Mouse (Mus musculus): ENCODE data around the gene N4bp2l2. TPM values are rescaled to one million over a fixed set of nuclear protein-coding genes. Genes with fewer than 3 reads are reported as not detected.

Gene N4bp2l2
- polyA plus RNA-seq, 1 experiment from 2014 or later: 44.2 TPM

GRCm38 (mm10) chr5:150583622-150584336 lies 82.2 kb downstream of the N4bp2l2 start:
- H3K27ac ChIP-seq (ENCODE audit: low read depth, low read length): no peak overlapping the region
- 56% methylated on average over 5 of the region's 5 CpGs for WGBS

GRCm38 (mm10) chr5:150583181-150583580 lies 82.8 kb downstream of the N4bp2l2 start:
- WGBS: 87% methylated on average over 5 of the region's 5 CpGs
- no peak overlapping the region for H3K4me3 ChIP-seq (ENCODE audit: low read length)
- no peak overlapping the region for H3K4me2 ChIP-seq (replicated peaks; ENCODE audit: low read depth, low read length)
- no peak overlapping the region for H3K27ac ChIP-seq (ENCODE audit: low read depth, low read length)
- H3K27me3 ChIP-seq (ENCODE audit: control insufficient read depth, insufficient read depth, low read length): no peaks in the 10 kb centered on the region
- no peak overlapping the region for H3K9ac ChIP-seq (ENCODE audit: low read depth, low read length)
- ATAC-seq (ENCODE audit: low FRiP score, low TSS enrichment): no peak
- H3K36me3 ChIP-seq (ENCODE audit: control insufficient read depth, insufficient read depth, low read length): no peaks in the 10 kb centered on the region
- H3K9me3 ChIP-seq (ENCODE audit: control insufficient read depth, low read length): no peaks in the 10 kb centered on the region
- peaks cover 5% of the 10 kb centered on the region; the same call in 1 of the 2 replicates for H3K4me1 ChIP-seq (ENCODE audit: control insufficient read depth, insufficient read depth, low read length)

More at GRCm38 (mm10) chr5:150583622-150584336, 82.2 kb downstream of the N4bp2l2 start:
- peak; percentile 48; the same call in 1 of the 2 replicates for ATAC-seq (ENCODE audit: low FRiP score, low TSS enrichment)
- Histone ChIP-seq H3K27me3 (ENCODE audit: control insufficient read depth, insufficient read depth, low read length) (no peaks in the 10 kb centered on the region), H3K9ac (ENCODE audit: low read depth, low read length) (no peak overlapping the region), H3K4me2 (replicated peaks; ENCODE audit: low read depth, low read length) (no peak overlapping the region), H3K9me3 (ENCODE audit: control insufficient read depth, low read length) (no peaks in the 10 kb centered on the region), H3K4me3 (ENCODE audit: low read length) (no peak overlapping the region), H3K36me3 (ENCODE audit: control insufficient read depth, insufficient read depth, low read length) (no peaks in the 10 kb centered on the region), H3K4me1 (ENCODE audit: control insufficient read depth, insufficient read depth, low read length) (peaks cover 5% of the 10 kb centered on the region; the same call in 1 of the 2 replicates)

GRCm38 (mm10) chr5:150581180-150581579 lies 84.8 kb downstream of the N4bp2l2 start:
- Histone ChIP-seq H3K4me1 (ENCODE audit: control insufficient read depth, insufficient read depth, low read length) (peaks cover 5% of the 10 kb centered on the region; the same call in 1 of the 2 replicates), H3K36me3 (ENCODE audit: control insufficient read depth, insufficient read depth, low read length) (no peaks in the 10 kb centered on the region), H3K9ac (ENCODE audit: low read depth, low read length) (no peak overlapping the region), H3K27me3 (ENCODE audit: control insufficient read depth, insufficient read depth, low read length) (no peaks in the 10 kb centered on the region), H3K27ac (ENCODE audit: low read depth, low read length) (no peak overlapping the region), H3K4me3 (ENCODE audit: low read length) (no peak overlapping the region), H3K9me3 (ENCODE audit: control insufficient read depth, low read length) (no peaks in the 10 kb centered on the region), H3K4me2 (replicated peaks; ENCODE audit: low read depth, low read length) (no peak overlapping the region)
- no peak for ATAC-seq (ENCODE audit: low FRiP score, low TSS enrichment)
- 77% methylated on average over 6 of the region's 6 CpGs for WGBS

GRCm38 (mm10) chr5:150578613-150579171 lies 87.3 kb downstream of the N4bp2l2 start:
- 0 out of 2 replicates have a peak, but pooled peaks have one; percentile 58 for ATAC-seq (ENCODE audit: low FRiP score, low TSS enrichment)
- Histone ChIP-seq H3K4me2 (replicated peaks; ENCODE audit: low read depth, low read length) (no peak overlapping the region), H3K36me3 (ENCODE audit: control insufficient read depth, insufficient read depth, low read length) (no peaks in the 10 kb centered on the region), H3K9ac (ENCODE audit: low read depth, low read length) (no peak overlapping the region), H3K9me3 (ENCODE audit: control insufficient read depth, low read length) (no peaks in the 10 kb centered on the region), H3K4me3 (ENCODE audit: low read length) (no peak overlapping the region), H3K27me3 (ENCODE audit: control insufficient read depth, insufficient read depth, low read length) (no peaks in the 10 kb centered on the region), H3K27ac (ENCODE audit: low read depth, low read length) (no peak overlapping the region), H3K4me1 (ENCODE audit: control insufficient read depth, insufficient read depth, low read length) (peaks cover under 1% of the 10 kb centered on the region; the same call in 1 of the 2 replicates)
- WGBS: 39% methylated on average over 6 of the region's 6 CpGs

GRCm38 (mm10) chr5:150576832-150577231 lies 89.2 kb downstream of the N4bp2l2 start:
- Histone ChIP-seq H3K27me3 (ENCODE audit: control insufficient read depth, insufficient read depth, low read length) (no peaks in the 10 kb centered on the region), H3K4me2 (replicated peaks; ENCODE audit: low read depth, low read length) (no peak overlapping the region), H3K9ac (ENCODE audit: low read depth, low read length) (no peak overlapping the region), H3K27ac (ENCODE audit: low read depth, low read length) (no peak overlapping the region), H3K36me3 (ENCODE audit: control insufficient read depth, insufficient read depth, low read length) (no peaks in the 10 kb centered on the region), H3K4me1 (ENCODE audit: control insufficient read depth, insufficient read depth, low read length) (no peaks in the 10 kb centered on the region), H3K9me3 (ENCODE audit: control insufficient read depth, low read length) (no peaks in the 10 kb centered on the region), H3K4me3 (ENCODE audit: low read length) (no peak overlapping the region)
- no peak for ATAC-seq (ENCODE audit: low FRiP score, low TSS enrichment)
- 61% methylated on average over 11 of the region's 11 CpGs for WGBS

- Histone ChIP-seq H3K4me2 (replicated peaks; ENCODE audit: low read depth, low read length) (no peak overlapping the region), H3K9me3 (ENCODE audit: control insufficient read depth, low read length) (no peaks in the 10 kb centered on the region), H3K36me3 (ENCODE audit: control insufficient read depth, insufficient read depth, low read length) (peaks cover 5% of the 10 kb centered on the region; the same call in 1 of the 2 replicates), H3K4me1 (ENCODE audit: control insufficient read depth, insufficient read depth, low read length) (no peaks in the 10 kb centered on the region), H3K9ac (ENCODE audit: low read depth, low read length) (no peak overlapping the region), H3K27ac (ENCODE audit: low read depth, low read length) (no peak overlapping the region), H3K4me3 (ENCODE audit: low read length) (no peak overlapping the region), H3K27me3 (ENCODE audit: control insufficient read depth, insufficient read depth, low read length) (no peaks in the 10 kb centered on the region)
- 77% methylated on average over 5 of the region's 5 CpGs for WGBS
- ATAC-seq (ENCODE audit: low FRiP score, low TSS enrichment): no peak
Measured at GRCm38 (mm10) chr5:150574885-150575284, 91.1 kb downstream of the N4bp2l2 start.

- no peak for ATAC-seq (ENCODE audit: low FRiP score, low TSS enrichment)
- H3K4me3 ChIP-seq (ENCODE audit: low read length): no peak overlapping the region
- no peaks in the 10 kb centered on the region for H3K9me3 ChIP-seq (ENCODE audit: control insufficient read depth, low read length)
- no peaks in the 10 kb centered on the region for H3K27me3 ChIP-seq (ENCODE audit: control insufficient read depth, insufficient read depth, low read length)
- 80% methylated on average over 3 of the region's 3 CpGs for WGBS
- no peak overlapping the region for H3K4me2 ChIP-seq (replicated peaks; ENCODE audit: low read depth, low read length)
- peaks cover 8% of the 10 kb centered on the region; the same call in 1 of the 2 replicates for H3K36me3 ChIP-seq (ENCODE audit: control insufficient read depth, insufficient read depth, low read length)
- H3K27ac ChIP-seq (ENCODE audit: low read depth, low read length): no peak overlapping the region
- no peak overlapping the region for H3K9ac ChIP-seq (ENCODE audit: low read depth, low read length)
- H3K4me1 ChIP-seq (ENCODE audit: control insufficient read depth, insufficient read depth, low read length): no peaks in the 10 kb centered on the region
Measured at GRCm38 (mm10) chr5:150574403-150574802, 91.6 kb downstream of the N4bp2l2 start.

GRCm38 (mm10) chr5:150570496-150571219 lies 95.3 kb downstream of the N4bp2l2 start:
- 93% methylated on average over 11 of the region's 11 CpGs for WGBS
- H3K9me3 ChIP-seq (ENCODE audit: control insufficient read depth, low read length): no peaks in the 10 kb centered on the region
- no peak overlapping the region for H3K9ac ChIP-seq (ENCODE audit: low read depth, low read length)
- no peak overlapping the region for H3K27ac ChIP-seq (ENCODE audit: low read depth, low read length)
- no peaks in the 10 kb centered on the region for H3K4me1 ChIP-seq (ENCODE audit: control insufficient read depth, insufficient read depth, low read length)
- no peak overlapping the region for H3K4me2 ChIP-seq (replicated peaks; ENCODE audit: low read depth, low read length)
- H3K4me3 ChIP-seq (ENCODE audit: low read length): no peak overlapping the region
- no peaks in the 10 kb centered on the region for H3K27me3 ChIP-seq (ENCODE audit: control insufficient read depth, insufficient read depth, low read length)
- H3K36me3 ChIP-seq (ENCODE audit: control insufficient read depth, insufficient read depth, low read length): peaks cover 25% of the 10 kb centered on the region
- no peak for ATAC-seq (ENCODE audit: low FRiP score, low TSS enrichment)

- whole genome bisulfite sequencing: 92% methylated on average over 5 of the region's 5 CpGs
- H3K4me2 ChIP-seq (replicated peaks; ENCODE audit: low read depth, low read length): no peak overlapping the region
- no peaks in the 10 kb centered on the region for H3K9me3 ChIP-seq (ENCODE audit: control insufficient read depth, low read length)
- no peak overlapping the region for H3K9ac ChIP-seq (ENCODE audit: low read depth, low read length)
- no peak overlapping the region for H3K27ac ChIP-seq (ENCODE audit: low read depth, low read length)
- no peaks in the 10 kb centered on the region for H3K4me1 ChIP-seq (ENCODE audit: control insufficient read depth, insufficient read depth, low read length)
- no peak overlapping the region for H3K4me3 ChIP-seq (ENCODE audit: low read length)
- H3K36me3 ChIP-seq (ENCODE audit: control insufficient read depth, insufficient read depth, low read length): peaks cover 29% of the 10 kb centered on the region
- ATAC-seq (ENCODE audit: low FRiP score, low TSS enrichment): no peak
- H3K27me3 ChIP-seq (ENCODE audit: control insufficient read depth, insufficient read depth, low read length): no peaks in the 10 kb centered on the region
Measured at GRCm38 (mm10) chr5:150566971-150567370, 99.0 kb downstream of the N4bp2l2 start.
